Mouse (Mus musculus): ENCODE measurements at regions not wholly inside any gene's neighbourhood (a gene's known extent, or its start where the extent isn't known, plus 50 kb on each side); places are given as distances from the start of the nearest gene placed in this dataset.

DNA sequence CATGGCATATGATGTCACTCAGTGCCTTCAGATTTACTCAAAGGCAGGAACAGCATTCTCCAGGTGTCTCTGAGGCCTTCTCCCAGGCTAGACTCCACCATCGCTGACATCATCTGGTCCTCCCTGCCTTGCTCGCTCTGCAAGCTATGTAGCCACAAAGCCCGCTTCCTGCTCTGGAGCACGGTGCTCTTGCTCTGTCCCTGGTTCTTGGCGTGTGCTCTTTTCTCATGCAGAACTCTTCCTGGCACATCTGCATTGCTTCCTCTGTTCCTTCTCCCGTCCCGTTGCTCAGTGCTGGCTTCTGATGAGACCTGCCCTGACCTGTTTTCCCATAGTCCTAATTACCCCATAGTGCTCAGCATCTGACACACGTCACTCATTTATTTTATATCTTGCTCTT is 178.6 kb downstream of the Trim29 start:
- no peak for TF ChIP-seq CTCF (conservative IDR thresholded peaks at IDR 0.05; ENCODE audit: low read length)
- TF ChIP-seq NANOG (IDR thresholded peaks at IDR 0.05; ENCODE audit: borderline replicate concordance, low read length) = no peak
- peak; percentile 89; the same call in 1 of the 2 replicates for TF ChIP-seq POU5F1 (IDR thresholded peaks at IDR 0.05; ENCODE audit: borderline replicate concordance, low read length)
